Mouse (Mus musculus): ENCODE results near the gene Sbp.

DNA sequence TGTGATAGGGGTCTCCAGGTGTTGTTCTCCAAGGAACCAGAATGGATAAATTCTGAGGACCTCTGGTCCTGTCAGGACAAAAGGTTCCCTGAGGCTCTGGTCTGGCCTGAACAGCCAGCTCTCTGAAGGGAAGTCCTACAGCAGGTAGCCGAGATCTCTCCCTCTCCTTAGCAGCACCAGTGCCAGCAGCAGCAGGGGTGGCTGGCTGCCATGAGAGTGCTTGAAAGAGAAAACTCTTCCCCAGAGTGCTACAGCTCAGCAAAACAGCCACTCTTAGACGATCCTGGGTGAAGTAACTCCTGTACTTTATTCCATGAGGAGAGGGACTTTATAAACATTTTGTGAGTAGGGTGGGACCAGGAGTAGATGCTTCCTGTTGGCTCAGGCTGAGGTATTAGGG is 48.3 kb downstream of the Sbp start:
- TF ChIP-seq CTCF (IDR thresholded peaks at IDR 0.05; ENCODE audit: control insufficient read depth, insufficient read depth, insufficient replicate concordance, low read depth, low read length) (no peak), POLR2A (IDR thresholded peaks at IDR 0.05; ENCODE audit: control insufficient read depth, low read depth, low read length) (no peak)
